Mouse (Mus musculus) small intestine, adult 2 months (tissue): Measurements from ENCODE around the gene Cemip.

Source experiments
- CTCF ChIP-seq: fragments of 200-500 bp; IDR thresholded peaks from 2 replicates; pipeline ENCODE4 v1.5.1; 2012; ENCODE audit warnings: low read depth, mild to moderate bottlenecking, control low read depth, inconsistent platforms, low read length, moderate library complexity, mixed read lengths; ENCODE audit not compliant: insufficient replicate concordance, insufficient read length; ENCODE audit errors: extremely low read depth
- POLR2A ChIP-seq: fragments of 200-500 bp; IDR thresholded peaks from 2 replicates; pipeline ENCODE4 v1.6.1; 2012; ENCODE audit warnings: low read depth, mild to moderate bottlenecking, control low read depth, inconsistent platforms, low read length, moderate library complexity

- TF ChIP-seq CTCF (no peak), POLR2A (no peak)
These were observed 133.8 kb downstream of the Cemip start for GRCm38 (mm10) chr7:83952511-83952910.
